Mouse (Mus musculus): ENCODE measurements at regions not wholly inside any gene's neighbourhood (a gene's known extent, or its start where the extent isn't known, plus 50 kb on each side); places are given as distances from the start of the nearest gene placed in this dataset.
A peak's percentile ranks its signal among the peaks of the same experiment; 100 is the strongest.

DNA sequence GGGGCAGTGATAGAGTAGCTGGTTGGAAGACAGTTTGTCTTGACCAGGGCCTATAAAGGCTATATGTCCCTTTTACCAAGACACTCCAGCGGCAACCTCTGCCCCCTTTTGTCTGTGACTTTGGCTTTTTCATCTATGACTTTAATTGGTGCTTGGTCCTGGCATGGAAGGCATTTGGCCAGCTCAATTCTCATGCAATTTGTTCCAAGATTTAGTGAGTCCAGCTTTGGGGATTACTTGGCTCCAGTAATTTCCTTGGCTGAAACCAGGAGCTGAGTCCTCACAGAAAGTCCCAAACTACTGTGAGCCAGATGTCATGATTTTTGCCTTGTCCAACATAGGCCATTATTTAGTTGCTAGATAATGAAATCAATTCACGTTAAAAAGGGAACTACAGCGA is 273.1 kb downstream of the Abcc12 start:
- Histone ChIP-seq H3K4me1 (ENCODE audit: control insufficient read depth, insufficient read depth, low read length) (no peaks in the 10 kb centered on the region), H3K4me3 (replicated peaks; ENCODE audit: extremely low read depth, low read depth, low read length) (no peak overlapping the region)
- TF ChIP-seq POLR2A (IDR thresholded peaks at IDR 0.05; ENCODE audit: borderline replicate concordance, extremely low read depth, low read depth, low read length) = no peak
- TF ChIP-seq CTCF (IDR thresholded peaks at IDR 0.05; ENCODE audit: insufficient read depth, low read length) = no peak
- 79% methylated on average over 3 of the region's 3 CpGs for WGBS
- no peak for DNase-seq

DNA sequence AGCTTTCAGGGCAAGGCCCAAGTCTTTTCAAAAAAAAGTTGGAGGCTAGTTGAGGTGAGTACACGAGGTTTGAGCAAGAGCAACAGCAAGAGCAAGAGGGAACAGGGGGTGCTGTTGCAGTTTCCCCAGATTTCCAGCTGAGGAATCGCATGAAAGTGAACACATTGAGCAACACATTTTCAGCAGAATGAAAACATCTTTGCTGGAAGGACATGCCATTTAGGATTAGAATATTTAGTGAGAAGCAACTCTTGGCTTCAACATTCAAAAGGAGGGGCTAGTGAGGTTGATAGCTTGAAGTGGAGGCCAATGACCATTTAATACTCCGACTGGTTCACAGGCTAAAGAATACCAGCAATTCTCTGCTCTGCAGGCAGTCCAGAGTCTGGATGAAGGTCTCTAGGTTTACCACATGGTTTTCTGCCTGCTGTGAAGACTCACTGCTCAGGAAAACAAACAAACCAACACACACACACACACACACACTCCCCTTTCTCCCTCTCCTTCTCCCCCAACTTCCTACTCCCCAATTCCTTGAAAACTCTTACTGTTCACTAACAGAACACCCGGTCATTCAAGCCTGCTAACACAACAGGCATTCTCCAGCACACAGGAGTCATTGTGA is 278.5 kb downstream of the Abcc12 start:
- Histone ChIP-seq H3K4me3 (replicated peaks; ENCODE audit: extremely low read depth, low read depth, low read length) (no peak overlapping the region), H3K4me1 (ENCODE audit: control insufficient read depth, insufficient read depth, low read length) (no peaks in the 10 kb centered on the region)
- no peak for DNase-seq
- TF ChIP-seq POLR2A (IDR thresholded peaks at IDR 0.05; ENCODE audit: borderline replicate concordance, extremely low read depth, low read depth, low read length) (no peak), CTCF (IDR thresholded peaks at IDR 0.05; ENCODE audit: insufficient read depth, low read length) (no peak)
- 53% methylated on average over 4 of the region's 4 CpGs for WGBS

DNA sequence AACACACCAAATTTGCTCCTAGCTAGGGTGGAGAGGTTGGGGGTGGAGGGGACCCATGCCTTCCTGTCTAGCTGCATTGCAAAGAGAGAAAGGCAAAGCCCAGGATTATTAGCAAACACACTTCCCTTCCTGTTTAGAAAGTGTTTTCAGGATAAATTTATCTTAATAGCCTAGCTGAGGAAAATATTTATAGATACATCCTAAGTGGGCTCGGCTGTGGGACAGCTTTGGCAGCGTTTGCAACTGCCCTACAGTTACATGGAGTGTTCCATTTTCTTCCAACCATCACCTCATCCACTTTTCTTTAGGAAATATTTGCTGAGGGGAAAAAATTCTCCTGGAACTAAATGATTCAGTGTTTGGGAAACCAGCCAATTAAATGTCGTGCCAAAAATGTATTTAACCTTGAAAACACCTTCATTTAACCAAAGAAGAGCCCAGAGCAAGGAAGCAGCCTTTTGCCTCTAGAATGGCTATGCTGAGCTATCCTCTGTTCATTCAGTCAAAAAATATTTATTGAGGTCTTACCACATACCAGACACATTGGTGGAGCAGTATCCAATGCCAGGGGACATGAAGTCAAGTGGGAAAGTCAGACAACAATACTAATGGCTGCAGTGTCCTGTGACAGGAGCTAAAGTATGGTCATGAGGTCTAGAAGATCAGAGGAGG is 291.6 kb downstream of the Abcc12 start:
- Histone ChIP-seq H3K4me3 (replicated peaks; ENCODE audit: extremely low read depth, low read depth, low read length) (no peak overlapping the region), H3K4me1 (ENCODE audit: control insufficient read depth, insufficient read depth, low read length) (no peaks in the 10 kb centered on the region)
- 14% methylated on average over 3 of the region's 3 CpGs for WGBS
- TF ChIP-seq CTCF (IDR thresholded peaks at IDR 0.05; ENCODE audit: insufficient read depth, low read length) (no peak), POLR2A (IDR thresholded peaks at IDR 0.05; ENCODE audit: borderline replicate concordance, extremely low read depth, low read depth, low read length) (no peak)
- DNase-seq = no peak

DNA sequence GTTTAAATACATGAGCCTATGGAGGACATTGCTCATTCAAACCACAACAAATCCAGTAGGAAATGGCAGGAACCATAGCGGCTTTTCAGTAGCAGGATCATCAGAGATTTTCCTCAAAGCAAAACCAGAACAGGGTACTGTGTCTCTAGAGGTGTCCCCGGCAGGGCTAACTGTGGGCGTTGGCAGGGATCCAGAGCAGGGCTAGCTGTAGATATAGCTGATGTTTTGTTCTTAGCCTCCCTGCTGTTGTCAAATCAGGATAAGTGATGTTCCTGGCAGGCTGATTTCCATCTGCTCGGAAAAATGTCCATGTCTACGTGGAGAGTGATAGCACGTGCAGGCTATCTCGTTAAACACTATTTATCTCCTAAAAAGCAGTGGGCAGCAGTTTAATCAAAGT is 297.6 kb downstream of the Abcc12 start:
- 40% methylated on average over 7 of the region's 7 CpGs for WGBS
- no peak for DNase-seq
- H3K4me3 ChIP-seq (replicated peaks; ENCODE audit: extremely low read depth, low read depth, low read length) = no peak overlapping the region
- TF ChIP-seq CTCF (IDR thresholded peaks at IDR 0.05; ENCODE audit: insufficient read depth, low read length) = no peak
- TF ChIP-seq POLR2A (IDR thresholded peaks at IDR 0.05; ENCODE audit: borderline replicate concordance, extremely low read depth, low read depth, low read length) = no peak
- peaks cover 3% of the 10 kb centered on the region for H3K4me1 ChIP-seq (ENCODE audit: control insufficient read depth, insufficient read depth, low read length)

DNA sequence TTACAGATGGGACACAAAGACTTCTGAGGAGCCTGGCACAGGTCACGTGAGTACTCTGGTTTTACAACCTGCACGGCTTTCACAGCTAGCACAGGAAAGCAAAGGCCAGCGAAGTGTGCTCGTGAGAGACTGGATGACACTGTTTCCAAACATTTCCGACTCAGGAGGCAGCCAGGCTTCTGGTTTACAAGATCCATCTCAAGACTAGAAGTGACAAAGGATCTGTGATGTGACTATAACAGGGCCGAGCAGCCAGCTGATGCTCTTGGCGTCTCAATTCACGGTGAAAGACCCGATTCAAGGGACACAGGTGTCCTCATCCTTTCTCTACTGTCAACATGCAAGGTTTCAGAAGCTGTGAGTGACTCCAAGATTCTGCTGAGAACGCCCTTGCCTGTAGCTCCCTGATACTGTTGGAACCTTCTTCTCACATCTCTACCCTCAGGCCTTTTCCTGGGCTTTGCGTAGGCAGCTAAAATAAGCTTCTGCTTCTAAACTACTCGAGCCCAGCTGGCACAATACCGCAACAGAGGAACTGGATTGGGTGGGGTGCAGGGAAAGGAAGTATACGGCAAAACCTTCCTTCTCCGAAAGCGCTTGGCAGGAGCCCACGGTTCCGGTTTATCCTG is 300.3 kb downstream of the Abcc12 start:
- Histone ChIP-seq H3K4me1 (ENCODE audit: control insufficient read depth, insufficient read depth, low read length) (peaks cover 3% of the 10 kb centered on the region), H3K4me3 (replicated peaks; ENCODE audit: extremely low read depth, low read depth, low read length) (no peak overlapping the region)
- DNase-seq = peak; percentile 10
- 53% methylated on average over 18 of the region's 18 CpGs for WGBS
- TF ChIP-seq CTCF (IDR thresholded peaks at IDR 0.05; ENCODE audit: insufficient read depth, low read length) (no peak), POLR2A (IDR thresholded peaks at IDR 0.05; ENCODE audit: borderline replicate concordance, extremely low read depth, low read depth, low read length) (no peak)

DNA sequence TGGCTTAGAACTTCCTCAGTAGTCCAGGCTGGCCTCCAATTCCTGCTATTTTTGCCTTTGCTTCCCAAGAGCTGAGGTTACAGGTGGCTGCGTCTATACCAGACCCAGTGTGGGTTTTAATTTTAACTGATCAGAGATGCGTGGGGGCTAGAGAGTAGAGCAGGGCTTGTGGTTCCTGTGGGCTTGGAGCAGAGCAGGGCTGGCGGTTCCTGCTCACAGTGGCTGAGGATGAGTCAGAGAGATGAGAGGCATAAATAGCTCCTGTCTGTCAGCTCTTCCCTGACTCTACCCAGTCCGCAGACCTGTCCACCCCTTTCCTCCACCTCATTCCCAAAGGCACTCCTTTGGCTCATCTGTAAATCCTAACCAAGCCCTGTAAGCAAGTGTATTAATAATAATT is 304.8 kb downstream of the Abcc12 start:
- Histone ChIP-seq H3K4me3 (replicated peaks; ENCODE audit: extremely low read depth, low read depth, low read length) (no peak overlapping the region), H3K4me1 (ENCODE audit: control insufficient read depth, insufficient read depth, low read length) (peaks cover 3% of the 10 kb centered on the region)
- TF ChIP-seq POLR2A (IDR thresholded peaks at IDR 0.05; ENCODE audit: borderline replicate concordance, extremely low read depth, low read depth, low read length) (no peak), CTCF (IDR thresholded peaks at IDR 0.05; ENCODE audit: insufficient read depth, low read length) (no peak)
- no peak for DNase-seq
- WGBS = 63% methylated on average over 4 of the region's 4 CpGs

DNA sequence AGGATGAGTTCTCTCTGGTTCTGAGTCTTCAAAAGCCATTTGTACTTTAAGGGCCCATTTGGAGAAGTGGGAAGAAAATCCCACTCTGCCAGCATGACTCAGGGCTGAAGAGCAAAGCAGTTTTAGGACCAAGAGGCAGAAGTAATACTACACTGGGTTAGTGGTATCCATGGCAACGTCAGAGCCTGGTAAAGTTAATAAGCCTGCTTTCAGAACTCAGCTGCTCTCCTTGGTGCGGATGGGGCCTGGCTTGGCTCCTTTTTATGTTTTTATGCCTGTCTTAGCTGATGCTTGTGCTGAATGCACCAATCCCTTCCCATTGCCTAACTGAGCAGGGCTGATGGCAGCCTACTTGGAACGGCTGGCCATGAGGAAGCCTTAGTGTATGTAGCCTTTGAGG is 306.7 kb downstream of the Abcc12 start:
- H3K4me1 ChIP-seq (ENCODE audit: control insufficient read depth, insufficient read depth, low read length) = no peaks in the 10 kb centered on the region
- no peak overlapping the region for H3K4me3 ChIP-seq (replicated peaks; ENCODE audit: extremely low read depth, low read depth, low read length)
- TF ChIP-seq POLR2A (IDR thresholded peaks at IDR 0.05; ENCODE audit: borderline replicate concordance, extremely low read depth, low read depth, low read length) (no peak), CTCF (IDR thresholded peaks at IDR 0.05; ENCODE audit: insufficient read depth, low read length) (no peak)
- 70% methylated on average over 3 of the region's 3 CpGs for WGBS
- DNase-seq = no peak

DNA sequence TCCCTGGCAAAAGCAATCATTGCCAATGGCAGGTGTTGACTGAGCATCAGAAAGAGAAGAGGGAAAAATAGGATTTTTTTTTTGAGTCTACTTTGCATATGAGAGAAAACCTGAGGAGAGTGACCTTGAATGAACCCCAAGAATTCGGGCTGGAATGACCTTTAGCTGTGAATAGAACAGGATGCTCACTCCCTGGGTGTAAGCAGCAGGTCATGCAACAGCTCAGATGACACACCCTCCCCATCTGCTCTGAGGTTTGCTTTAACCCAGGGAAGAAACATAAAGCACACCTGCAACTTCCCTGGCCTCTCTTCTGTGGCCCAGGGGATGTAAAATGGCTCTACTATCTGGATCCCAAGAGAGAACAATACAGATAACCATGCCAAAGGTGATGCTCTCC is 307.9 kb downstream of the Abcc12 start:
- no peak overlapping the region for H3K4me3 ChIP-seq (replicated peaks; ENCODE audit: extremely low read depth, low read depth, low read length)
- TF ChIP-seq POLR2A (IDR thresholded peaks at IDR 0.05; ENCODE audit: borderline replicate concordance, extremely low read depth, low read depth, low read length) (no peak), CTCF (IDR thresholded peaks at IDR 0.05; ENCODE audit: insufficient read depth, low read length) (no peak)
- DNase-seq = no peak
- 21% methylated on average over 1 of the region's 1 CpGs for WGBS
- H3K4me1 ChIP-seq (ENCODE audit: control insufficient read depth, insufficient read depth, low read length) = no peaks in the 10 kb centered on the region

DNA sequence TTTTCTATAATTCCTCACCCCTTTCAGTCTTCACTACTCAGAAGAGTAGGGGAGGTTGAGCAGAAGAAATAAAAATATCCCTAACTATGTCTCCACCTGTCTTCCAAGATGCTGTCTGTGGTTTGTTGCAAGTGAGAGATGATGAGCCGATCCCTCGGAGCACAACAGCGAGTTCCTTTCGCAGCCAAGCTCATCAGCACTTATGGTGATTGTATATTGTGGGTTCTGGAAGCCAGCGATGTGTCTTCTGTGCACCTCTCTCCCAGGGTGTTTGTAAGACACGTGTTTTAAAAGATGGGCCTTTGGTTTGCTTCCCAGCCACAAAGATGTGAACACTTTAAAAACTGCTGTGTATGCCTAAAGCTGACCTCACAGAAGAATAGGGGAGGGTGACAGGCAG is 309.0 kb downstream of the Abcc12 start:
- Histone ChIP-seq H3K4me3 (replicated peaks; ENCODE audit: extremely low read depth, low read depth, low read length) (no peak overlapping the region), H3K4me1 (ENCODE audit: control insufficient read depth, insufficient read depth, low read length) (no peaks in the 10 kb centered on the region)
- no peak for DNase-seq
- WGBS = 75% methylated on average over 6 of the region's 6 CpGs
- no peak for TF ChIP-seq POLR2A (IDR thresholded peaks at IDR 0.05; ENCODE audit: borderline replicate concordance, extremely low read depth, low read depth, low read length)
- no peak for TF ChIP-seq CTCF (IDR thresholded peaks at IDR 0.05; ENCODE audit: insufficient read depth, low read length)

DNA sequence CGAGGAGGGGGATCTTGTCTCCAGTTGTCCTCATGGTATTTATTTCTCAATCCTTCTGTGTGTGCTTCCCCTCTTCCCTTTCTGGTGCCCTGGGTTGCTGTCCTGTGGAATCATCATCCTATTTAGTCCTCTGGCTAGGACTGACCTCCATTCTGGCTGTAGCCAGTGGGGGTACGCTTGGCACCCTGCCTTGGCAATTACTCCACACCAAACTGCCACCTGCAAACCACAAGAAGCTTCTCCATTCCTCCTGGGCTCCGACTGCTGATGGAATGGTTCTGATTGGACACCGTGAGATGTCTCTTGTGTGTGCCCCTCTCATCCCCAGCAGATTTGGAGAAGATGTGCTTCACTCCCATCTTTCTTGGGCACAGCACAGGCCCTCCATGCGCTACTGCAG is 322.5 kb downstream of the Abcc12 start:
- TF ChIP-seq CTCF (IDR thresholded peaks at IDR 0.05; ENCODE audit: insufficient read depth, low read length) (no peak), POLR2A (IDR thresholded peaks at IDR 0.05; ENCODE audit: borderline replicate concordance, extremely low read depth, low read depth, low read length) (no peak)
- 80% methylated on average over 5 of the region's 5 CpGs for WGBS
- no peak for DNase-seq
- peaks cover 5% of the 10 kb centered on the region; the same call in 1 of the 2 replicates for H3K4me1 ChIP-seq (ENCODE audit: control insufficient read depth, insufficient read depth, low read length)
- H3K4me3 ChIP-seq (replicated peaks; ENCODE audit: extremely low read depth, low read depth, low read length) = no peak overlapping the region
